Mouse (Mus musculus) retina, postnatal 7 days (tissue): ENCODE results near the gene Hist1h3c.
"Not testable (repeated sequence)": the region's sequence is repeated elsewhere in the genome, so short reads cannot be mapped to it uniquely, and the experiment has no call there.

ENCODE experiments used
- DNase-seq: peaks from one replicate; pipeline ENCODE4 v3.0.0-alpha.2; 2012; ENCODE audit warnings: low read depth, low spot score

Gene Hist1h3c

GRCm38 (mm10) chr13:23739922-23740252 is 5.5 kb downstream of the Hist1h3c start:
- no peak for DNase-seq

- no peak for DNase-seq
Observed at GRCm38 (mm10) chr13:23739069-23739921, 6.1 kb downstream of the Hist1h3c start.

- peak; percentile 74 for DNase-seq
Observed at GRCm38 (mm10) chr13:23738677-23739068, 6.7 kb downstream of the Hist1h3c start, which contains the start of gene Hist1h1c. Gene Hist1h1c, plus strand, starts transcription at chr13:23738808.

- DNase-seq, result no peak
Observed at GRCm38 (mm10) chr13:23738041-23738440, 7.4 kb downstream of the Hist1h3c start.

GRCm38 (mm10) chr13:23737091-23737490 is 8.3 kb downstream of the Hist1h3c start:
- DNase-seq, result no peak

- no peak for DNase-seq
Observed at GRCm38 (mm10) chr13:23732156-23732804, 13.1 kb downstream of the Hist1h3c start.

- DNase-seq, result no peak
Observed at GRCm38 (mm10) chr13:23730479-23730878, 14.9 kb downstream of the Hist1h3c start.

- DNase-seq, result no peak
Observed at GRCm38 (mm10) chr13:23729706-23730105, 15.7 kb downstream of the Hist1h3c start.

GRCm38 (mm10) chr13:23729192-23729525 is 16.2 kb downstream of the Hist1h3c start:
- no peak for DNase-seq

GRCm38 (mm10) chr13:23728472-23729191 is 16.8 kb downstream of the Hist1h3c start:
- no peak for DNase-seq

GRCm38 (mm10) chr13:23725213-23725612 is 20.2 kb downstream of the Hist1h3c start:
- DNase-seq, result no peak

GRCm38 (mm10) chr13:23724239-23724638 is 21.2 kb downstream of the Hist1h3c start:
- no peak for DNase-seq

- not testable (repeated sequence) for DNase-seq
Observed at GRCm38 (mm10) chr13:23717593-23718245, 27.7 kb downstream of the Hist1h3c start.

GRCm38 (mm10) chr13:23717176-23717575 is 28.2 kb downstream of the Hist1h3c start:
- no peak for DNase-seq

GRCm38 (mm10) chr13:23716261-23717042 is 28.9 kb downstream of the Hist1h3c start:
- DNase-seq, result no peak

GRCm38 (mm10) chr13:23710374-23711089 is 34.9 kb downstream of the Hist1h3c start, which contains the start of gene Hfe:
Gene Hfe, minus strand, starts transcription at chr13:23710854.
- DNase-seq, result no peak

- no peak for DNase-seq
Observed at GRCm38 (mm10) chr13:23709714-23710373, 35.6 kb downstream of the Hist1h3c start.

GRCm38 (mm10) chr13:23708654-23709053 is 36.7 kb downstream of the Hist1h3c start:
- no peak for DNase-seq

- DNase-seq, result no peak
Observed at GRCm38 (mm10) chr13:23708041-23708440, 37.4 kb downstream of the Hist1h3c start.

- no peak for DNase-seq
Observed at GRCm38 (mm10) chr13:23706771-23707170, 38.6 kb downstream of the Hist1h3c start.
